Mouse (Mus musculus) liver, adult 2 months (tissue): Measurements from ENCODE around the gene Ccdc134. TPM values are rescaled to one million over a fixed set of nuclear protein-coding genes. Genes with fewer than 3 reads are reported as not detected.

Source experiments
- DNase-seq: peaks from one replicate; pipeline ENCODE4 v3.0.0-alpha.2; 2011; ENCODE audit warnings: low read depth, low spot score; ENCODE audit errors: extremely low read depth
- H3K27ac ChIP-seq: fragments of 200-500 bp; replicated peaks from 2 replicates; pipeline ENCODE4 v1.5.1; 2012; ENCODE audit warnings: low read depth, mild to moderate bottlenecking, control low read depth, inconsistent platforms, low read length; ENCODE audit not compliant: insufficient read depth
- H3K27me3 ChIP-seq: fragments of 200-500 bp; 2 replicates; pipeline ENCODE4 v1.6.1; 2012; ENCODE audit warnings: mild to moderate bottlenecking, moderate library complexity, low read length, inconsistent platforms; ENCODE audit not compliant: control insufficient read depth, insufficient read depth
- H3K36me3 ChIP-seq: fragments of 200-500 bp; 2 replicates; pipeline ENCODE4 v1.6.1; 2012; ENCODE audit warnings: low read length, inconsistent platforms; ENCODE audit not compliant: control insufficient read depth, insufficient read depth
- H3K4me1 ChIP-seq: fragments of 200-500 bp; 2 replicates; pipeline ENCODE4 v1.6.1; 2011; ENCODE audit warnings: low read length; ENCODE audit not compliant: control insufficient read depth, insufficient read depth
- H3K4me3 ChIP-seq: fragments of 200-500 bp; 2 replicates; pipeline ENCODE4 v1.5.1; 2011; ENCODE audit warnings: low read depth, mild to moderate bottlenecking, control low read depth, low read length, moderate library complexity; ENCODE audit not compliant: insufficient read depth
- H3K79me2 ChIP-seq: fragments of 200-500 bp; 2 replicates; pipeline ENCODE4 v1.6.1; 2012; ENCODE audit warnings: inconsistent platforms, mild to moderate bottlenecking, low read length, moderate library complexity; ENCODE audit not compliant: control insufficient read depth, insufficient read depth
- H3K9ac ChIP-seq: fragments of 200-500 bp; 2 replicates; pipeline ENCODE4 v1.6.1; 2012; ENCODE audit warnings: low read depth, mild to moderate bottlenecking, control low read depth, inconsistent platforms, low read length
- CTCF ChIP-seq: fragments of 200-500 bp; IDR thresholded peaks from 2 replicates; pipeline ENCODE4 v1.5.1; 2011; ENCODE audit warnings: low read depth, low read length, control low read depth
- POLR2A ChIP-seq: fragments of 200-500 bp; IDR thresholded peaks from 2 replicates; pipeline ENCODE4 v1.6.1; 2011; ENCODE audit warnings: low read length, control low read depth; ENCODE audit not compliant: insufficient read depth; ENCODE audit errors: extremely low read depth
- WGBS: fragments of 180-500 bp; shearing (Covaris S2); methylation state at CpG from one replicate; pipeline ENCODE4 v1.1.7; 2018; 5-methylcytosine and 5-hydroxymethylcytosine counted together
- polyA plus RNA-seq: library from polyadenylated mRNA; depleted of rRNA; stranded (reverse); fragments of >200 nt; gene quantifications from 2 replicates; pipeline ENCODE4 v1.2.3, GENCODE M21; 2012
- total RNA-seq: library from RNA; depleted of rRNA; stranded (reverse); fragments of >200 nt; gene quantifications from 2 replicates; pipeline ENCODE4 v1.2.3, GENCODE M21; 2014

Gene Ccdc134
- total and polyA plus RNA-seq, 2 experiments, result 1.8 to 8.2 TPM

DNA sequence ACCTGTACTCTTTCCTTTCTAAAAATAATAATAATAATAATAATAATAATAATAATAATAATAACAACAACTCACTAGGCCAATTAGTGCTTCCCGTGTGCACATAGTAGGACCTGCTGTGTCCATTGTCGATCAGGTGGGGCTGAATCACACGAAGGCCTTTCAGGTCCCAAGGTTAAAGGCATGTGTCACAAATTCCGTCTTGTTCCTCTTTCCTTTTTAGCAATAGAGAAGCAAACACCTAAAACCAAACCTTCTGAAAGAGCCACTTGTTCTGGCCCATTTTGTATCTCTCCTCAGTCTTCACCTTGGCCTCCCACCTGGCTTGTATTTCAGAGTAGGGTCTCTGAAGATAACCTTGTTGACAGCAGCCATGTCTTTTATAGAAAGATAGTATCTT lies 23.5 kb downstream of the Ccdc134 start:
- H3K27ac ChIP-seq, result no peak overlapping the region
- DNase-seq, result no peak
- TF ChIP-seq CTCF, result no peak
- TF ChIP-seq POLR2A, result no peak
- H3K4me3 ChIP-seq, result no peak overlapping the region
- peaks cover 36% of the 10 kb centered on the region; the same call in 1 of the 2 replicates for H3K79me2 ChIP-seq
- H3K36me3 ChIP-seq, result no peaks in the 10 kb centered on the region
- H3K27me3 ChIP-seq, result no peaks in the 10 kb centered on the region
- H3K9ac ChIP-seq, result no peak overlapping the region
- H3K4me1 ChIP-seq, result peaks cover 9% of the 10 kb centered on the region
- 86% methylated on average over 4 of the region's 4 CpGs for WGBS

DNA sequence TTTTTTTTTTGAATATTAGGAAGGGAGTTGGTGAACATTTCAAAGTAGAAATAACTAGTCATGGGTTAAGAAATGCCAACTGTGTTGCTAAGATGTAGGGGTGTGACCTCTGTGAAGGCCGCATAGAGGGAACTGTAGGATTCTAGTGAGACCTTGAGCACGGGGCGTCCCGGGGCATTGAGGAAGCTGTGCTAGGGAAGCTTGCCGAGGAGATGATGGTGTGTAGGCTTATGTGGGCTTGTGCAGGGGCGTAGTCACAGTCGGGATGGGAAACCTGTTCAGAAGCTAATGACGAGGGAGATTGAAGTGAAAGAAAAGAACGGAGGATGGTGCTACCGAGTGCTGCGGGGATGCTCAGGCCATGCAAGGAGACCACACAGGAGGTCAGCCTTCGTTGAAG lies 24.3 kb downstream of the Ccdc134 start:
- H3K27me3 ChIP-seq, result no peaks in the 10 kb centered on the region
- no peak overlapping the region for H3K4me3 ChIP-seq
- WGBS, result 85% methylated on average over 12 of the region's 12 CpGs
- no peak for DNase-seq
- H3K9ac ChIP-seq, result no peak overlapping the region
- no peaks in the 10 kb centered on the region for H3K36me3 ChIP-seq
- peaks cover 39% of the 10 kb centered on the region; the same call in 1 of the 2 replicates for H3K79me2 ChIP-seq
- no peak overlapping the region for H3K27ac ChIP-seq
- H3K4me1 ChIP-seq, result peaks cover 7% of the 10 kb centered on the region
- TF ChIP-seq POLR2A, result no peak
- TF ChIP-seq CTCF, result no peak

DNA sequence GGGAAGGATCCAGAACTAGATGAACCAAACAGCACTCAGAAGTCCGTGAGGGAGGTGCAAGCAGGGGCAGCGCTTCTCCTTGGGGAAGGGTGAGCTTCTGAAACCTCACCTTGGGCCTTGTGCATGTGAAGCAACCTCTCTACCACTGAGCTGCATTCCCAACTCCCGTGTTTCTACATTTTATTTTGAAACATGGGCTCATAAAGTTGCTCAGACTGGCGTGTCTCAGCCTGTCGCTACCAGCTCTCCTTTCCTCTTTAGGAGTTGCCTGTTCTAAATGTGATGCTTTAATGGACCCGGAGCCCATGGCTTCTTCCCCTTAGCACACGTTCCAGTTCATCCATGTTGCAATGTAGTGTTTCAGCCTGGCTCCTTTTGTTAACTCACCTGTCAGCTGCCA lies 24.7 kb downstream of the Ccdc134 start:
- Histone ChIP-seq H3K27me3 (no peaks in the 10 kb centered on the region), H3K4me1 (peaks cover 7% of the 10 kb centered on the region), H3K27ac (no peak overlapping the region), H3K9ac (no peak overlapping the region), H3K79me2 (peaks cover 42% of the 10 kb centered on the region; the same call in 1 of the 2 replicates), H3K36me3 (no peaks in the 10 kb centered on the region), H3K4me3 (no peak overlapping the region)
- WGBS, result 80% methylated on average over 7 of the region's 7 CpGs
- TF ChIP-seq CTCF (no peak), POLR2A (no peak)
- no peak for DNase-seq

DNA sequence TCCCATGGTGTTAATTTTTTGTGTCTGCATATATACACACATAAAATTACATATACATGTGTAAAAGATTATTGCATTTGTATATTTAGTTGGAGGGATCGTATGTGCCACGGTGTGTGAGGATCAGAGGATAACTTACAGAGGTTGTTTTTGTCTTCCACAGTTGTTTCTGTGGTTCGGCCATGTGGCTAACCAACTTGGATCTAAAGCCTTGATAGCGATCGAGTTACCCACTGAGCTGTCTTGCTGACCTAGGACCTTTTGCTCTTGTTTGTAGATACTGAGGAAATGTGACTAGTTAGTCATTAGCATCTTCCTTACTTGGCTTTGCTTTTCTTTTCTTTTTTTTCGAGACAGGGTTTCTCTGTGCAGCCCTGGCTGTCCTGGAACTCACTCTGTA lies 28.6 kb downstream of the Ccdc134 start:
- 82% methylated on average over 6 of the region's 6 CpGs for WGBS
- H3K27ac ChIP-seq, result no peak overlapping the region
- no peak for DNase-seq
- TF ChIP-seq CTCF, result no peak
- peaks cover 2% of the 10 kb centered on the region for H3K4me1 ChIP-seq
- H3K27me3 ChIP-seq, result no peaks in the 10 kb centered on the region
- H3K9ac ChIP-seq, result no peak overlapping the region
- H3K4me3 ChIP-seq, result no peak overlapping the region
- peaks cover 66% of the 10 kb centered on the region; the same call in 1 of the 2 replicates for H3K79me2 ChIP-seq
- no peaks in the 10 kb centered on the region for H3K36me3 ChIP-seq

DNA sequence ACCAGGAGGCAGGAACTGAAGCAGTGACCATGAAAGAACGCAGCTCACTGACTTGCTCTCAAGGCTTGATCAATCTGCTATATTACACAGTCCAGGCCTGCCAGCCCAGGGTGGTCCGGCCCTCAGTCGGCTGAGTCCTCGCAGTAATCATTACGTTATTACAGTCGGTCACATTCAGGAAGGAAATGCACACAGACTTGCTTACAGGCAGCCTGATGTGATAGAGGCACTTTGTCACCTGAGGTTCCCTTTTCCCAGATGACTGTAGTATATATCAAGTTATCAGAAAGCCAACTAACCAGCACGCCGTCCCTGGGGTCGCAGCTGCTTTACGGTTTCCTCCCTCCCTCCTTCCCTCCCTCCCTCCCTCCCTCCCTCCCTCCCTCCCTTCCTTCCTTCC lies 29.2 kb downstream of the Ccdc134 start:
- Histone ChIP-seq H3K4me1 (peaks cover 2% of the 10 kb centered on the region), H3K9ac (no peak overlapping the region), H3K4me3 (no peak overlapping the region), H3K27ac (no peak overlapping the region), H3K27me3 (no peaks in the 10 kb centered on the region), H3K79me2 (peaks cover 70% of the 10 kb centered on the region; the same call in 1 of the 2 replicates), H3K36me3 (no peaks in the 10 kb centered on the region)
- TF ChIP-seq POLR2A (no peak), CTCF (no peak)
- 83% methylated on average over 10 of the region's 10 CpGs for WGBS
- no peak for DNase-seq

DNA sequence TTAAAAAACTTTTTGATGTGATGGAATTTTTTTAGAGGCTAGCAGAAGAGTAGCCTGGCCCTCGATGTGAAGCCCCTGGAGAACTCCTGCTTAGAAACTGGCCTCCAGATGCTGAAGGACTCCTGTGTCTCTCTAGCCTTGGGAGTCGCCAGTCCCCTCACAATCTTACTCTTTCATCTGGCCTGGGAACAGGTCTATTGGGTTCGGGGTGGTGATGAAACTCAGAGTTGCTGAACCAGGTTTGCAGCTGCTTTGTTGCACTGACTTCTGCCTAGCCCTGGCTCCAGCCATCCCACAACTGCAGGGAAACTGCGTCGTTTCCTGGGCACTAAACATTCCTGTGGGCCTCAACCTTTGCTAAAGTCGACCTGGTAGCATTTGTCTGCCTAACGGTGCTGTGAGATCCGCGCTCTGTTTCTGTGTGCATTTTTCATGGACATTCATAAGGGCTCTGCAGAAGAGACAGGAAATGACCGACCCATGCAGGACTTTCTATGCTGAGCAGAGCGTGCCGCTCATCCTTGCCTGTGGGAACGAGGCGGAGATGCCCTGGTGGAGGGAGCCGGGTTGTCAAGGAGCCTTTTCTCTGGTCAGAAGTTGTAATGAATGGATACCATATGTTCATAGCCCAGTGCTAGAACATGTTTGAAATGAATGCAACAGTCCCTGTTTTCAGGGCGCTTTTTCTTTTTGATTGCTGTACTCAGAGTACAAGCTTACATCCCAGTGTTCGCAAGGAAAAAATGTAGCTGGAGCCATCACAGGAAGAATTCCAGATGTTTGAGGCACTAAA lies 30.7 kb downstream of the Ccdc134 start:
- no peak overlapping the region for H3K4me3 ChIP-seq
- H3K4me1 ChIP-seq, result peaks cover 2% of the 10 kb centered on the region
- peaks cover 56% of the 10 kb centered on the region; the same call in 1 of the 2 replicates for H3K79me2 ChIP-seq
- WGBS, result 78% methylated on average over 17 of the region's 17 CpGs
- no peak overlapping the region for H3K27ac ChIP-seq
- DNase-seq, result no peak
- no peaks in the 10 kb centered on the region for H3K36me3 ChIP-seq
- H3K27me3 ChIP-seq, result no peaks in the 10 kb centered on the region
- TF ChIP-seq POLR2A, result no peak
- no peak for TF ChIP-seq CTCF
- no peak overlapping the region for H3K9ac ChIP-seq
